Mouse (Mus musculus): Measurements from ENCODE around the gene Ahnak. TPM values are rescaled to one million over a fixed set of nuclear protein-coding genes. Genes with fewer than 3 reads are reported as not detected.
A peak's percentile ranks its signal among the peaks of the same experiment; 100 is the strongest.

Gene Ahnak
- 1.2 and 1.3 TPM in 2 replicates for total RNA-seq (2012; rRNA removed)
- 1 to 10 TPM in 1 of 2 experiments, not detected in 1; 2.2 TPM for polyA plus RNA-seq (2012; ENCODE audit: insufficient read depth in 1 of 2, insufficient read length in 2 of 2, low read depth in 1 of 2, low replicate concordance in 2 of 2, missing spikeins in 1 of 2)

GRCm38 (mm10) chr19:8989066-8989566 is at the start of gene Ahnak:
Ahnak (plus strand) TSS chr19:8989284.
- Histone ChIP-seq H3K27me3 (ENCODE audit: control insufficient read depth in 1 of 2, insufficient read depth in 2 of 2, low read length in 2 of 2) (no peaks in the 10 kb centered on the region; a peak in 1 of 4 replicates), H3K4me1 (ENCODE audit: control insufficient read depth in 1 of 2, insufficient read depth in 2 of 2, low read length in 2 of 2) (peaks cover 4 to 18% of the 10 kb centered on the region in 2 experiments), H3K79me2 (ENCODE audit: control insufficient read depth, insufficient read depth, low read length, poor library complexity) (no peaks in the 10 kb centered on the region), H3K36me3 (ENCODE audit: control insufficient read depth in 1 of 2, insufficient read depth in 2 of 2, low read length in 2 of 2) (peaks cover 0 to 6% of the 10 kb centered on the region in 2 experiments; a peak in 2 of 4 replicates), H3K9ac (ENCODE audit: control insufficient read depth, low read depth, low read length, poor library complexity, severe bottlenecking) (peak within 1 kb of the TSS; percentile 55), H3K27ac (ENCODE audit: control insufficient read depth, low read depth, low read length) (no peak within 1 kb of the TSS), H3K9me3 (replicated peaks; ENCODE audit: insufficient read depth, low read length) (no peaks in the 10 kb centered on the region), H3K4me3 (ENCODE audit: control insufficient read depth in 1 of 2, insufficient read depth in 1 of 2, low read depth in 2 of 2, low read length in 2 of 2) (peak within 1 kb of the TSS; percentile 45 to 67)
- peak; percentile 46 for DNase-seq (ENCODE audit: low read depth, low spot score)
- TF ChIP-seq CTCF (IDR thresholded peaks at IDR 0.05 in 2 of 3, conservative IDR thresholded peaks at IDR 0.05 in 1 of 3; ENCODE audit: control insufficient read depth in 1 of 3, insufficient read depth in 1 of 3, low read depth in 2 of 3, low read length in 3 of 3, poor library complexity in 1 of 3, severe bottlenecking in 1 of 3) (no peak), MAZ (IDR thresholded peaks at IDR 0.05; ENCODE audit: low read depth, low read length) (no peak; the same call in 1 of the 2 replicates), MYB (IDR thresholded peaks at IDR 0.05; ENCODE audit: low read depth, low read length) (no peak), NRF1 (IDR thresholded peaks at IDR 0.05; ENCODE audit: insufficient read depth, low read depth, low read length, poor library complexity, severe bottlenecking) (no peak), GABPA (IDR thresholded peaks at IDR 0.05; ENCODE audit: low read depth, low read length) (no peak), CHD1 (IDR thresholded peaks at IDR 0.05; ENCODE audit: low read depth, low read length) (no peak), EP300 (IDR thresholded peaks at IDR 0.05; ENCODE audit: low read depth in 1 of 2, low read length in 2 of 2) (no peak), TBP (IDR thresholded peaks at IDR 0.05; ENCODE audit: low read depth, low read length) (no peak)

- Histone ChIP-seq H3K4me3 (ENCODE audit: control insufficient read depth in 1 of 2, insufficient read depth in 1 of 2, low read depth in 2 of 2, low read length in 2 of 2) (no peak overlapping the region), H3K9ac (ENCODE audit: control insufficient read depth, low read depth, low read length, poor library complexity, severe bottlenecking) (no peak overlapping the region)
Observed at GRCm38 (mm10) chr19:8940526-8941133, 48.5 kb upstream of the Ahnak start.

More at GRCm38 (mm10) chr19:8940526-8941133, 48.5 kb upstream of the Ahnak start:
- Histone ChIP-seq H3K27me3 (ENCODE audit: control insufficient read depth in 1 of 2, insufficient read depth in 2 of 2, low read length in 2 of 2) (no peaks in the 10 kb centered on the region), H3K36me3 (ENCODE audit: control insufficient read depth in 1 of 2, insufficient read depth in 2 of 2, low read length in 2 of 2) (peaks cover 3 to 29% of the 10 kb centered on the region in 2 experiments), H3K9me3 (replicated peaks; ENCODE audit: insufficient read depth, low read length) (no peaks in the 10 kb centered on the region), H3K4me1 (ENCODE audit: control insufficient read depth in 1 of 2, insufficient read depth in 2 of 2, low read length in 2 of 2) (peaks cover 8 to 28% of the 10 kb centered on the region in 2 experiments), H3K79me2 (ENCODE audit: control insufficient read depth, insufficient read depth, low read length, poor library complexity) (peaks cover 32% of the 10 kb centered on the region), H3K27ac (ENCODE audit: control insufficient read depth, low read depth, low read length) (no peak overlapping the region)
- DNase-seq (ENCODE audit: low read depth, low spot score) = no peak
- TF ChIP-seq ZNF384 (IDR thresholded peaks at IDR 0.05; ENCODE audit: low read depth, low read length) (no peak), KAT2A (conservative IDR thresholded peaks at IDR 0.05; ENCODE audit: low read depth, low read length) (no peak), RCOR1 (IDR thresholded peaks at IDR 0.05; ENCODE audit: low read depth, low read length) (no peak), MAFK (IDR thresholded peaks at IDR 0.05; ENCODE audit: borderline replicate concordance, low read depth, low read length) (no peak), NRF1 (IDR thresholded peaks at IDR 0.05; ENCODE audit: insufficient read depth, low read depth, low read length, poor library complexity, severe bottlenecking) (no peak), SMC3 (IDR thresholded peaks at IDR 0.05; ENCODE audit: low read depth, low read length) (no peak), POLR2AphosphoS5 (IDR thresholded peaks at IDR 0.05; ENCODE audit: borderline replicate concordance, low read depth, low read length) (no peak), NELFE (IDR thresholded peaks at IDR 0.05; ENCODE audit: low read depth, low read length) (no peak), BHLHE40 (IDR thresholded peaks at IDR 0.05; ENCODE audit: borderline replicate concordance, low read depth, low read length) (no peak), CHD2 (IDR thresholded peaks at IDR 0.05; ENCODE audit: low read length) (no peak), TCF12 (IDR thresholded peaks at IDR 0.05; ENCODE audit: low read depth, low read length) (no peak), ZKSCAN1 (IDR thresholded peaks at IDR 0.05; ENCODE audit: low read depth, low read length) (no peak), ZMIZ1 (IDR thresholded peaks at IDR 0.05; ENCODE audit: low read depth, low read length) (no peak), HCFC1 (IDR thresholded peaks at IDR 0.05; ENCODE audit: low read depth, low read length) (no peak), TBP (IDR thresholded peaks at IDR 0.05; ENCODE audit: low read depth, low read length) (no peak), JUND (IDR thresholded peaks at IDR 0.05; ENCODE audit: low read depth, low read length) (no peak), E2F4 (IDR thresholded peaks at IDR 0.05; ENCODE audit: borderline replicate concordance, low read depth, low read length) (no peak), USF1 (IDR thresholded peaks at IDR 0.05; ENCODE audit: low read depth, low read length) (no peak), CHD1 (IDR thresholded peaks at IDR 0.05; ENCODE audit: low read depth, low read length) (no peak)

Data from MEL (cell line).